Mouse (Mus musculus): ENCODE data around the gene Mex3a. TPM values are rescaled to one million over a fixed set of nuclear protein-coding genes. Genes with fewer than 3 reads are reported as not detected.

Mex3a gene
- polyA plus RNA-seq, 1 experiment from 2014 or later, result 32.9 TPM

DNA sequence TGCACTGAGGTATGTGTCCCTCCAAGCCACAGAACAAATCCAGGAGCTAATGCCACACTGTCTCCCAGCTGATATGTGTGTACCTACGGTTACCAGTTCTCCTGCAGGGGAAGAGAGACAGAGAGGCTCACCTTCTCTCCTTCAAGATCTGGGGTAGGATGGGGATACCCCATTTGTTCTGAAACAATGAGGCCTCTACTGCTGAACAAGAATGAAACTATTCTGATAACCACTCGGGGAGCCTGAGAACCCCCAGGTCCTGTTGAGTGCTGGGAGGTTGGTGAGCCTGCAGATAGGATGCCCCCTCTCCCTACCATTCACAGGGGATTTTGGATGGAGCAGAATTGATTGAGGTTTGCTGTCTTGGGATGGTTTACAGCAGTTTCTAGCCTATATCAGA lies 12.1 kb upstream of the Mex3a start:
- 89% methylated on average over 2 of the region's 2 CpGs for WGBS
- H3K4me1 ChIP-seq, result peaks cover 4% of the 10 kb centered on the region; the same call in 1 of the 2 replicates

DNA sequence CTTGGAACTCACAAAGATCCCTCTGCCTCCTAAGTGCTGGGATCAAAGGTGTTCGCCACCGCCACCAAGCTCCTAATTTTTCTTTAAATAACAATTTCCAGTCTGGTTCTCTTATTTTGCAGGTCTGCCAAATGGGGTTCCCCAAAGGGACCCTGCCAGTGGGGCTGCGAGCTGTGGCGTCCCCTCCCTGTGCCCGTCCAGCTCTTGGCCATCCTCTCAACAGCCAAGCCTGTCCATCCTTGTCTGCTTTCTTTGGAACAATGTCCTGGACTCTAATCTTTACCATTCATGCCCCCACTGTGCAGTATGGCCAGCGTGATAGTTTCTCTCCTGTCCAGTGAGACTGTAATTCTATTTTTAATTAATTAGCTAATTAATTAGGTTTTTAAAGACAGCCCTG lies 11.0 kb upstream of the Mex3a start:
- no peak overlapping the region for H3K4me3 ChIP-seq
- no peaks in the 10 kb centered on the region for H3K27me3 ChIP-seq
- H3K4me1 ChIP-seq, result peaks cover 4% of the 10 kb centered on the region
- H3K36me3 ChIP-seq, result peaks cover 29% of the 10 kb centered on the region
- H3K27ac ChIP-seq, result no peak overlapping the region
- no peak for ATAC-seq (ENCODE audit: low FRiP score, low read depth)
- no peak overlapping the region for H3K9ac ChIP-seq
- no peaks in the 10 kb centered on the region for H3K9me3 ChIP-seq
- whole genome bisulfite sequencing, result 89% methylated on average over 6 of the region's 6 CpGs
- no peak overlapping the region for H3K4me2 ChIP-seq (replicated peaks)

More for the DNA sequence above, 12.1 kb upstream of the Mex3a start:
- Histone ChIP-seq H3K27ac (no peak overlapping the region), H3K27me3 (no peaks in the 10 kb centered on the region), H3K36me3 (peaks cover 25% of the 10 kb centered on the region), H3K9me3 (no peaks in the 10 kb centered on the region), H3K4me2 (replicated peaks) (no peak overlapping the region), H3K4me3 (no peak overlapping the region), H3K9ac (no peak overlapping the region)
- ATAC-seq (ENCODE audit: low FRiP score, low read depth), result no peak

DNA sequence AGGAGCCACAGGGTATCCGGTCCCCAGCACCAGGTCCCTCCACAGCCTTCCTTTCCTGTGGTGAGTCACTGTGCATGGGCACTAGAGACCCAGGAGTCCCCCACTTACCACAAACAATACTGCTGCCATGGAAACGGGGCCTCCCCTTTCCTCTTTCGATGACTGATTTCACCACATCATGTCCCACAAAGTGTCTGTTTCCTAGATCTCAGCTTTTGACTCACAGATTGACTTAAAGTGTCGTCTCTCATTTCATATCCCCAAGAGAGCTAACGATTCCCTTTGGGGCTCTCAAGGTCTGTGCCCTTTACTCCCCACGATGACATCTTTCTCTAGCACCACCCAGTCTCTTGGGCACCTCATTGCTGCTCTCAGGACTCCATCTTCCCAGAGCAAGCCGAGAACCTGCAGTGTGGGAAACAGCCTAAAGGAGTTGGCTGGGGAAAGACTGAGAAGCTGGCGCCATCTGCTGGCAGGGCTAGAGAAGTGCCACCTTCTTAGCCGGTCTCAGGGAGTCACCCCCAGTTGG lies 10.3 kb upstream of the Mex3a start:
- 36% methylated on average over 9 of the region's 9 CpGs for WGBS
- Histone ChIP-seq H3K9me3 (no peaks in the 10 kb centered on the region), H3K4me2 (replicated peaks) (no peak overlapping the region), H3K36me3 (peaks cover 29% of the 10 kb centered on the region), H3K9ac (no peak overlapping the region), H3K27ac (no peak overlapping the region), H3K4me3 (no peak overlapping the region), H3K4me1 (peaks cover 11% of the 10 kb centered on the region), H3K27me3 (no peaks in the 10 kb centered on the region)
- ATAC-seq (ENCODE audit: low FRiP score, low read depth), result peak; percentile 5; the same call in 1 of the 2 replicates

DNA sequence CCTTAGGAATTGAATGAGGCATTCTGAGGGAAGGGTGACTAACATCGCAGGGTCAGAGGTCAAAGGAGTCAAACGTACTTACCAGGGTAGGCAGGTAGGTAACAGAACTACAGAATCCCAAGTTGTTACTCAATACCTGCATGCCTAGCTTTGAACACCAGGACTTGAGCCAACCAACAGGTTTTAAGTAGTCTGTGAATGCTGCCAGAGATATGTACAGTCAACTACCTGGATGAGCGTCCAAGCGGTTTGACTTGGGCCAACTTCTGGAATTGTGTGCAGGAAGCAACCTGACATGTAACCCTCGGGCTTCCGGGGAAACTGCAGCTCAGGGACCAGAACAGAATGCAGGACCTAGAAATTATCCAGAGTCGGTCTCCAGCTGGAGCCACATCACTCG lies 9.2 kb upstream of the Mex3a start:
- no peak overlapping the region for H3K9ac ChIP-seq
- no peaks in the 10 kb centered on the region for H3K9me3 ChIP-seq
- peaks cover 36% of the 10 kb centered on the region for H3K36me3 ChIP-seq
- no peaks in the 10 kb centered on the region for H3K27me3 ChIP-seq
- ATAC-seq (ENCODE audit: low FRiP score, low read depth), result no peak
- no peak overlapping the region for H3K4me2 ChIP-seq (replicated peaks)
- 88% methylated on average over 8 of the region's 8 CpGs for WGBS
- H3K4me3 ChIP-seq, result no peak overlapping the region
- H3K4me1 ChIP-seq, result peaks cover 20% of the 10 kb centered on the region
- H3K27ac ChIP-seq, result no peak overlapping the region

DNA sequence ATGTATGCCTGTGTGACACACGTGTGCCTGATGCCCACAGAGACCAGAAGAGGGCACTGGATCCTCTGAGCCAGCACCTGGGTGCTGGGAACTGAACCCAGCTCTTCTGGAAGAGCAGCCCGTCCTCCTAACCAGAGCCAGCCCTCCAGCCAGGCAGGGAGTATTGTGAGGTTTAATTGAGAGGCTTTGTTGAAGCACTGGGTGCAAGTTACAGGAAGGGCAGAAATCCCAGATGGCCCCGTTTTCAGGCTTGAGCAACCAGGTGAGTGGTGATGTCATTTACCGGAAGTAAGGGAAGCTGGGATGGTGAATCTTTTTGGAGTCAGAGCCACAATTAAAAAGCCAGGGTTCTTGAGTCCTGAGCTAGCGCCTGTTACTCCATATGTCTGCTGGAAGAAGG lies 7.2 kb upstream of the Mex3a start:
- Histone ChIP-seq H3K9ac (no peak overlapping the region), H3K27me3 (no peaks in the 10 kb centered on the region), H3K4me3 (no peak overlapping the region), H3K36me3 (peaks cover 37% of the 10 kb centered on the region), H3K27ac (no peak overlapping the region), H3K4me1 (peaks cover 40% of the 10 kb centered on the region), H3K9me3 (no peaks in the 10 kb centered on the region), H3K4me2 (replicated peaks) (no peak overlapping the region)
- no peak for ATAC-seq (ENCODE audit: low FRiP score, low read depth)
- WGBS, result 88% methylated on average over 5 of the region's 5 CpGs

DNA sequence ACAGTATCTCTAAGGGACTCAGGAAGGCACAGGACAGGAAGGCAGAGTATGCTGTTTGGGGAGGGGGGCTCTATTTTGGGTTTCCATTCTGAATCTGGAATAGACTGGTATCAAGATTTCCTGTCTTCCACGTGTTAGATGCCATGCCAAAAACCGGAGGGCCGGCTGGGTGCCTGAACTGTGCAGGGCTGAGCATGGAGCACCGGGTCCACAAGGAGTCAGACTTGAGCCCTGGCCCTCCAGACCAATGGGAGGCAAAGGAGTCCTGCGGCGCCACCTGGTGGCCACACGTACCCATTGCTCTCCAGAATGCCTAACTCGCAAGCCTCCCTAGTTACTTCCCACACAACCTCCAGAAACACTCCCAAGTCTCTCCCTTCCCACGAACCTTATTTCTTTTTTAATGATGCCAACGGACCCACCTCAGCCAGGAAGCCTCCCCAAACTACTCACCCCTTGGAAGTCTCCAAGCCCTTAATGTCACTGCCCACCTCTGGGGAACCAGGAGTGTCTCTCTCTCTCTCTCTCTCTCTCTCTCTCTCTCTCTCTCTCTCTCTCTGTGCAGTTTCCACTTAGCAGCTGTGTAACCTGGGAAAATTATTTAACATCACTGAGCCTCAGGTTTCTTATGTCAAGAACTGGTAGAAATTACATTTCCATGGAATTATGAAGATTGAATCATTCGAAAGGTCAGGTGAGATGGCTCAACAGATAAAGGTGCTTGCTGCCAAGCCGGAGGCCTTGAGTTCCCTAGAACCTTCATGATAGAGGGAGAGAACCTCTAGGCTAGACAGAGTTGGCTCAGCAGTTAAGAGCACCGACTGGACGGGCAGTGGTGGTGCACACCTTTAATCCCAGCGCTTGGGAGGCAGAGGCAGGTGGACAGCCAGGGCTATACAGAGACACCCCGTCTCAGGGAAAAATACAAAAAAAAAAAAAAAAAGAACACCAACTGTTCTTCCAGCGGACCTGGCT lies 5.8 kb upstream of the Mex3a start:
- H3K4me2 ChIP-seq (replicated peaks), result peak overlapping the region; percentile 46
- no peaks in the 10 kb centered on the region for H3K9me3 ChIP-seq
- 0 out of 2 replicates have a peak overlapping the region, but pooled peaks have one; percentile 6 for H3K27ac ChIP-seq
- H3K9ac ChIP-seq, result peak overlapping the region; percentile 19; the same call in 1 of the 2 replicates
- H3K36me3 ChIP-seq, result peaks cover 37% of the 10 kb centered on the region
- ATAC-seq (ENCODE audit: low FRiP score, low read depth), result peak; percentile 59
- H3K27me3 ChIP-seq, result no peaks in the 10 kb centered on the region
- H3K4me3 ChIP-seq, result no peak overlapping the region
- 31% methylated on average over 17 of the region's 17 CpGs for WGBS
- peaks cover 45% of the 10 kb centered on the region for H3K4me1 ChIP-seq

DNA sequence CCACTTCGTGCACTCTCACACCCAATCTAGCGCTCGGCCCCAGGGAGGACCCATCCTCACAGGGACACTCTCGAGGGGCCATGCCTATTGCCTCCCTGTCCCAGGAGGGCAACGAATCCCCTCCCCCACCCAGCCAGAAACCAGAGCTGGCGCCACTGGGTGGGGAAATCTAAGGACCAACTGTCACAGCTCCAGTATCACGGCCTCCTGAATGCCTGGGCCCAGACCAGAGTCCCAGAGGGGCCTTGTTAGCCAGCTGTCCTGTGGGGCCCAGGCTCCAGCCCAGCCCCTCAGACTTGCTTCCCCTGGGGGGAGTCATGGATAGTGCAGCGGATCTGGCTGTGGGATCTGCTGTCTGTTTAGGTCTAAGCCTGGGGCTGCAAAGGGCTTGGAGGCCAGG lies 4.6 kb upstream of the Mex3a start:
- ATAC-seq (ENCODE audit: low FRiP score, low read depth), result no peak
- Histone ChIP-seq H3K9me3 (no peaks in the 10 kb centered on the region), H3K27ac (peak overlapping the region; percentile 39; the same call in 1 of the 2 replicates), H3K4me1 (peaks cover 45% of the 10 kb centered on the region), H3K27me3 (no peaks in the 10 kb centered on the region), H3K9ac (peak overlapping the region; percentile 62), H3K36me3 (peaks cover 37% of the 10 kb centered on the region), H3K4me3 (peak overlapping the region; percentile 13), H3K4me2 (replicated peaks) (peak overlapping the region; percentile 46)
- 24% methylated on average over 8 of the region's 8 CpGs for WGBS

DNA sequence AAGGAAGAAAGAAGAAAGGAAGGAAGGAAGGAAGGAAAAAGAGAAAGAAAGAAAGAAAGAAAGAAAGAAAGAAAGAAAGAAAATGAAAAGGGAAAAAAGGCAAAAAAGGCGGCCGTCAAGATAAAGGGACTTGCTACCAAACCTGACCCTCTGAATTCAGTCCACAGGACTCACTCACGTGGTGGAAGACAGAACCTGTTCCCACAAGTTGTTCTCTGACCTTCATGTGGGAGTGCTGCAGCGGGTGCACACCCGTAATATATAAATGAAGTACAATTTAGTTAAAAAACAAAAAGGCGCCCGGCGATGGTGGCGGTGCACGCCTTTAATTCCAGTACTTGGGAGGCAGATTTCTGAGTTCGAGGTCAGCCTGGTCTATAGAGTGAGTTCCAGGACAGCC lies 3.5 kb upstream of the Mex3a start:
- no peak overlapping the region for H3K4me2 ChIP-seq (replicated peaks)
- no peak overlapping the region for H3K4me3 ChIP-seq
- no peak for ATAC-seq (ENCODE audit: low FRiP score, low read depth)
- H3K27ac ChIP-seq, result no peak overlapping the region
- no peaks in the 10 kb centered on the region for H3K9me3 ChIP-seq
- WGBS, result 85% methylated on average over 11 of the region's 11 CpGs
- peak overlapping the region; percentile 100; the same call in 1 of the 2 replicates for H3K9ac ChIP-seq
- peaks cover 26% of the 10 kb centered on the region for H3K36me3 ChIP-seq
- no peaks in the 10 kb centered on the region for H3K27me3 ChIP-seq
- peaks cover 46% of the 10 kb centered on the region for H3K4me1 ChIP-seq

DNA sequence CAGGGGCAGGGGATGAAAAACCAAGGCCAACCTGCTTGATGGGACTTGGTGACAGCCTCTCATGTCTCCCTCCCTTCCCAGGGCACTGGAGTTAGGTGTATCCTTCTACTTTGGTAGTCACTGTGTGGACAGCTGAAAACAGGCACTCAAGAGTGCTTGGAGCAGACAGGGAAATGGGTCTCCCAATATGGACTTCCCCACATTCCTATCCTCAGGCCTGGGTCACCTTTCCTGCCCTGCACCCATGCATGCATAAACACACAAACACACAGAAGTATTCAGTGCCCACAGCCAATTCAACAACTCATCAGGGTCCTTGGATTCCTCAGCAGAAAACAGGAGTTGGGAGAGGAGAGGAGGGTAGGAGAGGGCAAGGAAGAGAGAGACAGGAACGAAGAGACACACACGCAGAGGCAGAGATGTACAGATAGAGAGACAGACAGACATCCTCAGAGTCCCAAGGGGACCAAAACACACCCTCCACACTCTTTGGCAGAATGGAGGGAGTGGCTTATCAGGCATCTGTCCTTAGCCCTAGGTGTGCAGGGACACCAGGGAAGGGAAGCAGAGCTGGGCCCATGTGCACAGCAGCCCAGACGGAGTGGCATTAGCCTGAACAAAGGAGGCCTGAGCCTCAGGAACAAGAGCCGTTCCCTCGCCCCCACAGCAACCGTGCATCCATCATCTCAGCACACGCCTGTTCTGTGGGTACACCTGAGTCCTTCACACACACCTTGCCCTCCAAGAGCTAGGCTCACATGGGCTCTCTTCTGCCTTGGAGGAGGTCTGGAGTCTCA lies 2.8 kb upstream of the Mex3a start:
- WGBS, result 33% methylated on average over 7 of the region's 7 CpGs
- H3K27me3 ChIP-seq, result no peaks in the 10 kb centered on the region
- peak overlapping the region; percentile 100 for H3K9ac ChIP-seq
- peak overlapping the region; percentile 99 for H3K27ac ChIP-seq
- peak overlapping the region; percentile 94 for H3K4me2 ChIP-seq (replicated peaks)
- no peaks in the 10 kb centered on the region for H3K9me3 ChIP-seq
- ATAC-seq (ENCODE audit: low FRiP score, low read depth), result no peak
- peaks cover 53% of the 10 kb centered on the region for H3K4me1 ChIP-seq
- peak overlapping the region; percentile 94 for H3K4me3 ChIP-seq
- peaks cover 18% of the 10 kb centered on the region for H3K36me3 ChIP-seq

DNA sequence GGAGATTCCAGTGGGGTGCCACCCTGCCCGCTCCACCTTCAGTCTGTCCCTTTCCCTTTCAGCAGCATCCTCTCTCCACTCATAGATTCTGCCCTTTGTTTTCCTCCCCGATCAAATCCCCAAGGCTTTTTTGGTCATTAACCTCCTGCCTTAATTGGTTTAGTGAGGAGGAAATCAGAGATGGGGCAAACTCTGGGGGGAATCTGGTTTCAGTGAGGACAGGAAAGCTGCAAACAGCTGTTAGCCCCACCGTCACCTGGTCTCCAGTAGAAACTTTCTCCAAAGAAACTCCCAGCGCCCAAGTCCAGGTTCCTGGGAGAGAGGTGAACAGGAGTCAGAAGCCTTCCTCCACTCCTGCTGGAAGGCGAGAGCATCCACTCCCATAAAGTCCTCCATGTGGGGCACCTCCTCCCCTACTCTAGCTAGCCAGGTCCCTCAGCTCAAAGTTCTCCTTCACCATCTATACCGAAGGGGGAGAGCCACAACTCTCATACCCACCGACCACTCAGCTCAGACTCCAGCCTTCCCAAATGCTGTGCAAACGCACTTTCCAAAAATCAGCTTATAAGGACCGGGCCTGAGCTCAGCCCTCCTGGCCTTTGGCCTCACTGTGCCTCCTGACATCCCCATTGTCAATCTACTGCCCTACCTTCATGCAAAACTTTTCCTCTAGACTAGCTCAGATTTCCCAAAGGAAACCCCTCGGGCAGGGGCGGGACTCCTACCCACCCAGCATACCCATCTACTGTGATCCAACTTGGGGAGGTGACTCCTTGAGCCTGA lies 1.9 kb upstream of the Mex3a start:
- ATAC-seq (ENCODE audit: low FRiP score, low read depth), result no peak
- Histone ChIP-seq H3K4me1 (peaks cover 62% of the 10 kb centered on the region), H3K4me2 (replicated peaks) (peak overlapping the region; percentile 94), H3K27ac (peak overlapping the region; percentile 99), H3K36me3 (peaks cover 11% of the 10 kb centered on the region), H3K4me3 (peak overlapping the region; percentile 94), H3K9me3 (no peaks in the 10 kb centered on the region), H3K27me3 (no peaks in the 10 kb centered on the region), H3K9ac (peak overlapping the region; percentile 100)
- WGBS, result 6% methylated on average over 11 of the region's 11 CpGs
